Mouse (Mus musculus) right cerebral cortex, postnatal 25 days (tissue): ENCODE measurements around the gene Frmd8.

Experiments used
- DNase-seq: peaks from one replicate; pipeline ENCODE4 v3.0.0; 2022

The Frmd8 gene

GRCm38 (mm10) chr19:5803041-5803880 lies 71.8 kb downstream of the Frmd8 start:
- peak; percentile 99 for DNase-seq

- DNase-seq: no peak
Observed at GRCm38 (mm10) chr19:5802787-5803040, 72.4 kb downstream of the Frmd8 start.

- DNase-seq: peak; percentile 92
Observed at GRCm38 (mm10) chr19:5802011-5802786, 72.9 kb downstream of the Frmd8 start.

- DNase-seq: no peak
Observed at GRCm38 (mm10) chr19:5801432-5801964, 73.6 kb downstream of the Frmd8 start.

- DNase-seq: no peak
Observed at GRCm38 (mm10) chr19:5800632-5801431, 74.2 kb downstream of the Frmd8 start.

- no peak for DNase-seq
Observed at GRCm38 (mm10) chr19:5800350-5800631, 74.8 kb downstream of the Frmd8 start.
